Mouse (Mus musculus) fat pad, adult 2 months (tissue): Measurements from ENCODE around the gene Gm7361.
"Not testable (repeated sequence)": the region's sequence is repeated elsewhere in the genome, so short reads cannot be mapped to it uniquely, and the experiment has no call there.

Experiments
- DNase-seq: peaks from one replicate; pipeline ENCODE4 v3.0.0-alpha.2; 2011; ENCODE audit warnings: low read depth, low spot score; ENCODE audit errors: extremely low read depth

Gene Gm7361

GRCm38 (mm10) chr5:26257391-26257790 lies at the start of gene Gm7361:
Gene Gm7361, plus strand, starts transcription at chr5:26257691.
- DNase-seq, result not testable (repeated sequence)

- no peak for DNase-seq
Measured at GRCm38 (mm10) chr5:26211030-26211429, 46.5 kb upstream of the Gm7361 start.

- DNase-seq, result no peak
Measured at GRCm38 (mm10) chr5:26222076-26222475, 35.4 kb upstream of the Gm7361 start.

GRCm38 (mm10) chr5:26266656-26267055 lies 9.2 kb downstream of the Gm7361 start:
- DNase-seq, result not testable (repeated sequence)

GRCm38 (mm10) chr5:26280361-26280760 lies 22.9 kb downstream of the Gm7361 start:
- no peak for DNase-seq

GRCm38 (mm10) chr5:26281717-26282116 lies 24.2 kb downstream of the Gm7361 start:
- no peak for DNase-seq

- no peak for DNase-seq
Measured at GRCm38 (mm10) chr5:26282282-26282681, 24.8 kb downstream of the Gm7361 start.

GRCm38 (mm10) chr5:26283399-26283798 lies 25.9 kb downstream of the Gm7361 start:
- DNase-seq, result no peak

- DNase-seq, result no peak
Measured at GRCm38 (mm10) chr5:26291621-26292020, 34.1 kb downstream of the Gm7361 start.

- DNase-seq, result no peak
Measured at GRCm38 (mm10) chr5:26293258-26293657, 35.8 kb downstream of the Gm7361 start.
